Mouse (Mus musculus) heart, postnatal 25 days (tissue): ENCODE measurements around the gene Mok. TPM values are rescaled to one million over a fixed set of nuclear protein-coding genes. Genes with fewer than 3 reads are reported as not detected.
A peak's percentile ranks its signal among the peaks of the same experiment; 100 is the strongest.

Experiments used
- DNase-seq: peaks from one replicate; pipeline ENCODE4 v3.0.0; 2022; ENCODE audit warnings: low spot score
- intact Hi-C: fragments of 180-260 bp; cut with DNase I; formaldehyde crosslinking; loops from one replicate; pipeline ENCODE4 v1.15.1; 2025
- total RNA-seq, 2 experiments: library from RNA; stranded (reverse); gene quantifications; 2 replicates each; pipeline ENCODE4 v1.2.3; 2021

Gene Mok
- total RNA-seq, 2 experiments from 2014 or later, result 0.31 to 0.39 TPM

DNA sequence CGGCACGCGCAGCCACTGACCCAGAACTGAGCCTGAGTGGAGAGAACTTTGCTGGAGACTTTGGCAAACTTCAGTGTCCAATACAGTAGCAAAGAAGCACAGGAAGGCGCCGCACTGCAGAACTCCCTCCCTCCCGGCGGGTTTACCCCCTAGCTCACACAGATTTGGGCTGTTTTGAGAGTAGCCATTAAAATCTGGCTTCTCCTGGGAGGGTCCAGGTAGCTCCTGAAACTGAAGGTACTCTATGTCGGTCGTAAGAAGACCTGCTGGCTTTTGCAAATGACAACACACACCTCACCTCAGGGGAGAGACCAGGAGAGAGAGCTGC lies 10.2 kb upstream of the Mok start:
- DNase-seq, result no peak
- intact Hi-C loops, result no loop called here

GRCm38 (mm10) chr12:110850010-110850928 lies 9.5 kb upstream of the Mok start, which contains the start of gene Zfp839:
TSS of gene Zfp839 (plus strand) at chr12:110850253.
- DNase-seq, result peak; percentile 72
- intact Hi-C loops, result no loop called here

- intact Hi-C loops, result loop anchor here (5.0 kb wide), 1 partner anchor 146 kb away; no protein-coding TSS in a partner anchor
- no peak for DNase-seq
Measured at GRCm38 (mm10) chr12:110846191-110846765, 5.5 kb upstream of the Mok start.

DNA sequence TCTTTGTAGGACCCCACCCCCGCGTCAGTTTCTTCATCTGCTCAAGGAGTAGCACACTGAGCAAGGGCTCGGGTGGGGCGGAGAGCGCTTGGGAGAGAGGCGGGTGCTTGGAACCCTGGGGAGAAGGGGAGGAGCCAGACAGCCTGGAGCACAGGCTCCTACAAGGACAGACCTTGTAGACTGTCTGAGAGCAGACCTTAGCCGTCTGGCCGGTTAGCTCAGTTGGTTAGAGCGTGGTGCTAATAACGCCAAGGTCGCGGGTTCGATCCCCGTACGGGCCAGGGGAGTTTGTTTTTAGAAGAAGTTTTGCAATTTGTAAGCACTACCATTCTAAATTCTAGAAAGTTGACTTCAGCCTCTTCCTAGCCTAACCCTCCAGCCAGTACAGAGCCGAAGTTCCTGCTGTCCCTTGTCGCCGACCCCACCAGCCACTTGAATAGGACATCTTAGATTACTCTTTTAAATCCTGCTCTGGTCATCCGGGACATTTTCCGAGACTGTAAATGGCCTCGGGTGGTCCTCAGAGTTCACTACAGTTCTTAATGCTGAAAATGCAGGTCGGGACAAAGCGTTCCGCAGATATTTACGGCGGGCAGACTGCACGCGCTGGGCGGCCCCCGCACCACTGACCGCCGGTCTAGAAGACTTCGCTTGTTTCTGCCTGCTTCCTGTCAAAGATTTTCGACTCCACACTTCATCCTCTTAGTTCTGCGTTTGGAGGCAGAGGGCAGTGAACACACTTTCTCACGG lies 4.6 kb upstream of the Mok start:
- DNase-seq, result peak; percentile 90
- intact Hi-C loops, result loop anchor here (2.0 to 5.0 kb wide), 2 partner anchors 147 to 397 kb away; no protein-coding TSS in a partner anchor

- DNase-seq, result no peak
- intact Hi-C loops, result loop anchor here (2.0 to 5.0 kb wide), 5 partner anchors 107 to 396 kb away; partner anchors contain the start of genes Hsp90aa1 and Wdr20
Measured at GRCm38 (mm10) chr12:110844227-110845130, 3.7 kb upstream of the Mok start.

GRCm38 (mm10) chr12:110843194-110844048 lies 2.7 kb upstream of the Mok start:
- intact Hi-C loops, result loop anchor here (1.0 to 5.0 kb wide), 6 partner anchors 106 to 425 kb away; partner anchors contain the start of genes Hsp90aa1 and Wdr20
- DNase-seq, result peak; percentile 63

DNA sequence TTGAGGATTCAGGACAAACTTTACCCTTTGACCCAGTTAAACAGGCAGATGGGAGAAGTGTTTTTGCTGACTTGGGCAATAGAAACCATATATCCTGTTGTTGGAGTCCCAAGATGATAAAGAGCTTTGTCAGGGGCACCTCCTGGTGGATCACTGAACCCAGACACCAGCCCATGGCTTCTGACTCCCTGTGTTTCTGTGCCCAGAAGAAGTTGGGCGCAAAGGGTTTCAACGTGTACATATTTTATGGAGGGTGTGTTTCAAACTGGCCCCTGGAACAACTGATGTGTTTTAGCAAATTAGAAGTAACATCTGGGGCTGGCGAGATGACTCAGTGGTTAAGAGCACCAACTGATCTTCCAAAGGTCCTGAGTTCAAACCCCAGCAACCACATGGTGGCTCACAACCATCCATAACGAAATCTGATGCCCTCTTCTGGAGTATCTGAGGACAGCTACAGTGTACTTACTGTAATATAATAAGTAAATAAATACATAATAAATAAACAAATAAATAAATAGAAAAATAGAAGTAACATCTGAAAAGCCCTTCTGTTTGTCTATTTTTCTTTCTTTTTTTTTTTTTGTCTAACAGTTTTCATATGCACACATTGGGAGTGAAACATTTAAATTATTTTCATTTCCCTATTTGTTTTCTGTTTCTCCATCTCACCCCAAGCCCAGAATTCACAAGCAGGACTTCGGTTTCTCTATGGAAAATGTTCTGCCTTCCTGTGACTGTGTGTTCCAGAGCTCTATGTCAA lies 1.2 kb upstream of the Mok start:
- no peak for DNase-seq
- intact Hi-C loops, result loop anchor here (2.0 to 5.0 kb wide), 4 partner anchors 105 to 423 kb away; partner anchors contain the start of genes Hsp90aa1 and Wdr20

DNA sequence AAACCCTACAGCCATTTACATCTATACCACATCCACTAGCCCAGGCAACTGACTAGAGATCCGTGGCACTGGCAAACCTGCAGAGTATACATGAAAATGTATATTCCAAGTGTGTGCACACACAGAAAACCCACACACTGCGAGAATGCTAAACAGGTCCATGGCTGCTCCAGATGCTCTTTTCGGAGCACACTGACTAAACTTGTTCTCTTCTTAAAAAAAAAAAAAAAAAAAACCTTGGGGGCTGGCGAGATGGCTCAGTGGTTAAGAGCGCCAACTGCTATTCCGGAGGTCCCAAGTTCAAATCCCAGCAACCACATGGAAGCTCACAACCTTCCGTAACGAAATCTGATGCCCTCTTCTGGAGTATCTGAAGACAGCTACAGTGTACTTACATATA lies 2.9 kb downstream of the Mok start:
- no peak for DNase-seq
- intact Hi-C loops, result no loop called here

DNA sequence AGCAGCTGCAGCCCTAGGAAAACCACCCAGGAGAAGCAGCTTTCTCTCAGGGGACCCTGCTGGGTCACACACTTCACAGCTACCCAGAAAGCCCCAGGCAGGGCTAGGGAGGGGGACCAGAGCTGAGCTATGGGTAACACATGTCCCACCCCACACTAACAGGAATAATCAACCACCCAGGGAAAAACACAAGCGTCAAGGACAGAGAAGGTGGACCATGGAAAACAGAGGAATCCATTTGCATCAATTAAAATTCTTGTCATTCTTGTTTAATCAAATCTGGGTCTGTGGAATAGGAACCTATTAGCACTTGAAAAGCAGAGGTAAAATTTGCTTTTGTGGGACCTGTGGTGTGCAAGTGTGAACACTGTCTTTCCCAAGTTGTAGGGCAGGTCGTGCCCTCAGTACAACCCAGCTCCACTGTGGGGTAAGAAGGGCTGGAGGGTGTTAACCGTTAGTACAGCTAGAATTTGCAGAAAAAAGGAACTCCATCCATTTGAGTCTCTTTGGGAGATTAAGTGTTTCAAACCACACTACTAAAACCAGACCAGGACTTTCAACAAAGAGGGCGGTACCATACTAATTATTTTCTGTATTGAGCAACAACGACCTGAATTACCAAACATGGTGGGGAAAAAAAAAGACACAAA lies 3.4 kb downstream of the Mok start:
- intact Hi-C loops, result no loop called here
- DNase-seq, result no peak

GRCm38 (mm10) chr12:110836729-110837128 lies 4.0 kb downstream of the Mok start:
- DNase-seq, result no peak
- intact Hi-C loops, result no loop called here

DNA sequence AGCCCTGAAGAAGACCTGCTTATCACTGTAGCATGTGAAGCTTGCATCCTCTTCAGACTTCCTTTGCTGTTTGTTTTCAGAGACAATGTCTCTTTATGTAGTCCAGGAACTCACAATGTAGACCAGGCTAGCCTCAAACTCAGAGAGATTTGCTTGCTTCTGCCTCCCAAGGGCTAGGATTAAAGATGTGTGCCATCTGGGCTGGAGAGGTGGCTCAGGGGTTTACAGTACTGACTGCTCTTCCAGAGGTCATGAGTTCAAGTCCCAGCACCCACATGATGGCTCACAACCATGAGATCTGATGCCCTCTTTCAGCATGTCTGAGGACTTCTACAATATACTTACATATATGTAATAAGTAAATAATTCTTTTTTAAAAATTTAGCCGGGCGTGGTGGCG lies 5.6 kb downstream of the Mok start:
- intact Hi-C loops, result no loop called here
- DNase-seq, result no peak

GRCm38 (mm10) chr12:110830293-110831024 lies 10.3 kb downstream of the Mok start:
- DNase-seq, result no peak
- intact Hi-C loops, result no loop called here

GRCm38 (mm10) chr12:110828908-110829307 lies 11.8 kb downstream of the Mok start:
- intact Hi-C loops, result no loop called here
- DNase-seq, result no peak

- no peak for DNase-seq
- intact Hi-C loops, result no loop called here
Measured at GRCm38 (mm10) chr12:110822366-110822765, 18.4 kb downstream of the Mok start.

GRCm38 (mm10) chr12:110821787-110822186 lies 19.0 kb downstream of the Mok start:
- intact Hi-C loops, result no loop called here
- no peak for DNase-seq

GRCm38 (mm10) chr12:110819367-110819766 lies 21.4 kb downstream of the Mok start:
- DNase-seq, result no peak
- intact Hi-C loops, result no loop called here

DNA sequence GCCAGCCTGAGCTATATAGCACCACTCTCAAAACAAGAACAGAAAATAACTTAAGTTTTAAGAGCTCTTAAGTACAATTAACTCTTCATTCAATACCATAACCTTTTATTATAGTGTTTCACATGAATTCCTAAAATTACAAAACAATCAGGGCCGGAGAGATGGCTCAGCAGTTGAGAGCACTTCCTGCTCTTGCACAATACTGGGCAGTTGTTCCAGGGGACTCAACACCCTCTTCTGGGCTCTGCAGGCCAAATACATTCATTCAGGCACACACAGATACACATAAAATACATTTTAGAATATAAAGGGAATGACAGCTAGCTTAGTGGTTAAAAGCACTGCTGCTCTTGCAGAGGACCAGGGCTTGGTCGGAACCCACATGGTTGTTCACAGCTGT lies 23.9 kb downstream of the Mok start:
- intact Hi-C loops, result no loop called here
- no peak for DNase-seq
